Mouse (Mus musculus): ENCODE measurements at regions not wholly inside any gene's neighbourhood (a gene's known extent, or its start where the extent isn't known, plus 50 kb on each side); places are given as distances from the start of the nearest gene placed in this dataset.

- DNase-seq = no peak
These were observed 58.4 kb upstream of the Arhgap32 start for GRCm38 (mm10) chr9:32057427-32058115.

GRCm38 (mm10) chr9:32062740-32063139, 53.2 kb upstream of the Arhgap32 start:
- DNase-seq = no peak

DNA sequence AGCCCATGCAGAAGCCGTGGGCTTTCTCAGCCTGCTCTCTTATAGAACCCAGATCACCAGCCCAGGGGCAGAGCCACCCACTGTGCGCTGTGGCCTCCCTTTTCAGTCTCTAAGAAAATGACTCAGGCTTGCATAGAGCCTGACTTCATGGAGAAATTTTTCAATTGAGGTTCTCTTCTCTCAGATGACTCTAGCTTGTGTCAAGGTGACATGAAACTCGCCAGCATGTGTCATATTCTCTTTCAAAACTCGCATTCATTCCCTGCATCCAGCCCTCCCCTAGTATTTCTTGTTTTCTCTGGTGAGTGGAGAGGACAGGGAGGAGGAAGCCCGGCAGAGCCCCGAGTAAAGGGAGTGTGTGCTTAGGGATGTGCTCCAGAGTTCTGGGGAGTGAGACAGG, 52.4 kb upstream of the Arhgap32 start:
- no peak for DNase-seq

DNA sequence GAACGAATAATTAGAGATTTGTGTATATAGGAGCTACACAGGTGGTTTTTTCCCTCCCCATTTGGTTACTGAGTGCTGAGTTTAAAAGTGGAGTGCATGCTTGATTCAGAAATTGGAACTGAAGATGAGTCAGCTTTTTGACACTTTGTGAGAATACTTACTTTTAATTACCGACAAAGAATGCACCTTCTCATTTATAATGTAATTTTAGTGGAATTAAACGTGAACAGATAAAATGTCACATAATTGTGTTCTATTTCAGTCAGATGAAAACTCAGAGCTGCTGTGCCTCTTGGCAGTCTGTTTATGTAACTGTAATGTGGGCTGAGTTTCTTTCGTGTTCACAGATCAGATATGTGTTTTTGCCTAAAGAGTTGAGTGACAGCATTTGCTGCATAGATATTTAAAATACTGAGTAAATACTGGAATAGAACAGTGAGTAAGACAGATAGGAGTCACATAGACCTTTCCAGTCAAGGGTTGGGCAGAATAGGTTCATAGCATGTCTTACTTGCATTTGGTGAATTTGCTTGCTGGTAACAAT, 51.9 kb upstream of the Arhgap32 start:
- DNase-seq = no peak

Measured in lung, postnatal 10 days (tissue).